Mouse (Mus musculus) forebrain, embryonic 11.5 days (tissue): ENCODE data around the gene Olfr789. TPM values are rescaled to one million over a fixed set of nuclear protein-coding genes. Genes with fewer than 3 reads are reported as not detected.

ENCODE experiments used
- polyA plus RNA-seq: library from polyadenylated mRNA; unstranded; fragments of >200 nt; fragmentation: Nextera tagmentation; extraction: Ambion mirVana; gene quantifications from 2 replicates; pipeline ENCODE4 v1.2.1, GENCODE M21; 2014

Olfr789 gene
- polyA plus RNA-seq, 1 experiment from 2014 or later: not detected

Other genes with a start within 250 kb of the Olfr789 start
- not detected in 2 replicates for gene Olfr774, start 248.5 kb upstream of the Olfr789 start, polyA plus RNA-seq
- gene Olfr775, start 236.3 kb upstream of the Olfr789 start, polyA plus RNA-seq: not detected in 2 replicates
- not detected in 2 replicates for gene Olfr776, start 225.6 kb upstream of the Olfr789 start, polyA plus RNA-seq
- not detected in 2 replicates for gene Olfr777, start 213.3 kb upstream of the Olfr789 start, polyA plus RNA-seq
- gene Olfr780, start 166.6 kb upstream of the Olfr789 start, polyA plus RNA-seq: not detected in 2 replicates
- not detected in 2 replicates for gene Olfr781, start 155.9 kb upstream of the Olfr789 start, polyA plus RNA-seq
- gene Olfr782, start 135.9 kb upstream of the Olfr789 start, polyA plus RNA-seq: not detected in 2 replicates
- gene Olfr784, start 100.7 kb upstream of the Olfr789 start, polyA plus RNA-seq: 0.08 TPM in 1 of 2 replicates, not detected in the other
- not detected in 2 replicates for gene Olfr785, start 79.3 kb upstream of the Olfr789 start, polyA plus RNA-seq
- gene Olfr786, start 57.4 kb upstream of the Olfr789 start, polyA plus RNA-seq: not detected in 2 replicates
- not detected in 2 replicates for gene Olfr787, start 22.9 kb upstream of the Olfr789 start, polyA plus RNA-seq
- not detected in 2 replicates for gene Olfr788, start 13.8 kb upstream of the Olfr789 start, polyA plus RNA-seq
- gene Olfr790, start 13.7 kb downstream of the Olfr789 start, polyA plus RNA-seq: not detected in 2 replicates
- not detected in 2 replicates for gene Olfr791, start 37.0 kb downstream of the Olfr789 start, polyA plus RNA-seq
- not detected in 2 replicates for gene Olfr792, start 54.4 kb downstream of the Olfr789 start, polyA plus RNA-seq
- not detected in 2 replicates for gene Olfr794, start 82.9 kb downstream of the Olfr789 start, polyA plus RNA-seq
- not detected in 2 replicates for gene Olfr796, start 127.8 kb downstream of the Olfr789 start, polyA plus RNA-seq
- gene Olfr798, start 143.2 kb downstream of the Olfr789 start, polyA plus RNA-seq: not detected in 2 replicates
- gene Olfr799, start 152.7 kb downstream of the Olfr789 start, polyA plus RNA-seq: not detected in 2 replicates
- gene Olfr800, start 172.9 kb downstream of the Olfr789 start, polyA plus RNA-seq: not detected in 2 replicates
- gene Olfr801, start 189.1 kb downstream of the Olfr789 start, polyA plus RNA-seq: not detected in 2 replicates
- not detected in 2 replicates for gene Olfr802, start 203.4 kb downstream of the Olfr789 start, polyA plus RNA-seq
- not detected in 2 replicates for gene Olfr803, start 209.5 kb downstream of the Olfr789 start, polyA plus RNA-seq
- gene Olfr804, start 218.5 kb downstream of the Olfr789 start, polyA plus RNA-seq: not detected in 2 replicates
- gene Olfr805, start 244.6 kb downstream of the Olfr789 start, polyA plus RNA-seq: not detected in 2 replicates